Mouse (Mus musculus) left cerebral cortex, adult 8-10 months (tissue): ENCODE data around the gene Trpv6. TPM values are rescaled to one million over a fixed set of nuclear protein-coding genes. Genes with fewer than 3 reads are reported as not detected.

Experiments used
- DNase-seq, 2 experiments: peaks; one replicate each; pipeline ENCODE4 v3.0.0; 2022; ENCODE audit warnings: low spot score in 2 of 2
- total RNA-seq, 4 experiments: library from RNA; stranded (reverse); gene quantifications; 2 replicates each; pipeline ENCODE4 v1.2.4; 2022

The Trpv6 gene
- 1 to 10 TPM; 2.3 to 2.8 (median 2.6) TPM for total RNA-seq

DNA sequence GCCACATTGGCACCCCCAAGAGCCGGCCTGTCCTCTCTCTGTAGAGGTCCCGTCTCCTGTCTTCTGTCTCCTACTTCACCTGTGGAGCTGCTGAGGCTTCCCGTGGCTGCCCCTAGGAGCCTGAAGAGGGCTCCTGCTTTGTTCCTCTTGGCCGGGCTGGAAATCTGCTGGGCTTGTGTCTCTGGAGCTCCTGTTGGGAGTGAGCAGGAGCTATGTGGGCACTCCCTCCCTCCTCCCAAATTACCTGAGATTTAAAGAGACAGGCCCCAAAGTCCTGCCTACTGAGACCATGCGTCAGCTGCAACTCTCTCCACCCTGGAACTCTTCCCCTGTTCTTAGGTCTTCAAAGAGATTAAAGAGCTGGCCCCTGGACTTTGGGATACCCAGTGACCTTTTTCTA is at the start of gene Trpv6:
Trpv6 (minus strand) TSS at position 228 of the 400 bp plus-strand sequence.
- DNase-seq: no peak

- no peak for DNase-seq
Measured at GRCm38 (mm10) chr6:41685596-41685995, 49.4 kb upstream of the Trpv6 start.

- DNase-seq: no peak
Measured at GRCm38 (mm10) chr6:41684911-41685310, 48.7 kb upstream of the Trpv6 start.

GRCm38 (mm10) chr6:41684131-41684530 is 47.9 kb upstream of the Trpv6 start, which contains the start of gene Llcfc1:
TSS of gene Llcfc1 (plus strand) at chr6:41684431.
- DNase-seq: no peak

GRCm38 (mm10) chr6:41681656-41682055 is 45.5 kb upstream of the Trpv6 start:
- DNase-seq: no peak

GRCm38 (mm10) chr6:41680669-41681068 is 44.5 kb upstream of the Trpv6 start, which contains the start of gene Trpv5:
TSS of gene Trpv5 (minus strand) at chr6:41680769.
- no peak for DNase-seq

DNA sequence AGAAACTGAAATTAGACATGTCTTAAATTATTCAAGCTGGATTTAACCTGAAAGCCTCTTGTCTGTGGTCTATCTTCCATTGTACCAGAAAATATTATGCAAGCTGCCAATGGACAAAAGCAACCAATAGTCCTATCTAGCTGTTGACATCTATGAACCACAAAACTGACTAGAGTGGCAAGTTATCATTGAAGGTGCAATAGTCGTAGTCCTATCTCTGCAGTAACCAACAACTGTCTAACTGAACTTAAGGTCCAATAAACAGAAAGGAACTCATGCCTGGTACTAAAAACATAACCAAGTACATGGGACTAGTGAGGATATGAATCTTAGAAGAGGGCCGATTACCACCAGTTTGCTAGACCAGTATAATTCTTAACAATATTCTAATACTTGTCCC is 40.3 kb upstream of the Trpv6 start:
- no peak for DNase-seq

- DNase-seq: no peak
Measured at GRCm38 (mm10) chr6:41662320-41662719, 26.1 kb upstream of the Trpv6 start.

DNA sequence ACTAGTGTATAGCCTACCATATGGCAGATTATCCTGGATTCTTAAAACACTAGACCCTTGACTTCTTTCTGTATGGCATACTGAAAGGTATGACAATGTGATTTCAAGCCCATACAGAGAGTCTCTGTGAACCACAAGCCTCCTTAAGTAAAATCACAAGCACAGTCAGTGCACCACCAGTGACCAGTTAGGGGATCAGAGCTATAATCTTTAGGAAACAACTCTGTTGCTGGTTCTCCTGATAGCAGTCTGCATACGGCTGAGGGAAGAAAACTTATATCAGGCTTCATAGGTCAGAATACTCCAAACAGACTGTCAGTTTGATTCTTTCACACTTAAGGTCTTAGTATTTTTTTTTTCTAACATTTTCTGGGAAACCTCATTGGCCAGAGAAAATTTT is 22.3 kb upstream of the Trpv6 start:
- DNase-seq: no peak

DNA sequence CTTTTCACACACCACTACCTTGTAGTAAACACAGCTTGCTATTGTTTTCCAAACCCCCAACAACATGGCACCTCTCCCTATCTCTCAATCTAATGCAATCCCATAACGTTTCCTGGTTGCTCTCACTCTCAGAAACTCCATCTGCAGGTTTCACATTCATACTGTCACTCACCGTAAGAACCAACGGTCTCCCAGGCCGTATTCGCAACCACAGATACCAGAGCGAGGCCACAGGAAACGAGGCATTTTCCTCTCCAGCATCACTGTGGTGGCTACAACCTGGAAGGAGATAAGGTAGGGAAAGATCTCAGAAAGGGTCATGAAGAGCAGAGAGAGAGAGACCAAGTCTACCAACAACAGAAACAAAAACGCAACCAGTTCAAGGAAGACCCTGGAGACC is 18.4 kb upstream of the Trpv6 start:
- no peak for DNase-seq

DNA sequence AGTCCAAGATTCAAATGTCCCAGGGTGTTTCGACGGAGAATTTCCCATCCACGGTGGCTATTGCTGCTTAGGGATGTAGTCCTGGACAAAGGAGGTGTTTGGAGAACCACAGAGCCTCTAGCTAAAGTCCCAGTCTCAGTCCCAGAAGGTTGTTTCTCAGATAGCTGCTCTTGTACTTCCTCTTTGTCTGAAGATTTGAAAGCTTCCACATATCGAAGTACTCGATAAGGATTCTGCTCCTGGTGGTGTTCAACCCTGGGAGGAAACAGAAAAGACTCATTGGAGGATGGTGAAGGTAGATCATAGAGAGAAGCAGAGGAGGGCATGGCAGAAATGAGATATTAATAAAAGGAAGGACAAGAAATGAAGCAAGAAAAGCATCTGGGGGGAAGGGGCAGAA is 17.0 kb upstream of the Trpv6 start:
- DNase-seq: no peak

GRCm38 (mm10) chr6:41646672-41647071 is 10.5 kb upstream of the Trpv6 start:
- DNase-seq: no peak

DNA sequence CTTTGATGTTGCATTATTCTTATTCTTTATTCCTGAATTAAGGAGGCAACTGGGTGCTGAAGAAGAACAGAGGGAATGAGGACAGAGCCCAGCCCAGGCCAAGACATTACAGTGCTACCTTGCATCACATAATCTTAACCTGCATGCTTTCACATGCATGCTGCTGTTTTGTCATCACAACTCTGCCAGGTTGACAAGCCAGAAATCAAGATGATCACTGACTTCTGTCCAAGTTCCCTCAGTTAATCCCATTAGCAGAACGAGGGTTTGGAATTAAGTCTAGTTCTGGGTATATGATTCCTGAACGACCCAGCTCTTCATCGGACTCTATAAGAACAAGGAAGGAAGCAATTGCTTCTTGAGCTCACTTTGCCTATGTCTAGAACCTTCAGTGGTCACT is 10.0 kb upstream of the Trpv6 start:
- no peak for DNase-seq

GRCm38 (mm10) chr6:41643227-41643626 is 7.0 kb upstream of the Trpv6 start:
- no peak for DNase-seq

- DNase-seq: no peak
Measured at GRCm38 (mm10) chr6:41642765-41643164, 6.6 kb upstream of the Trpv6 start.

DNA sequence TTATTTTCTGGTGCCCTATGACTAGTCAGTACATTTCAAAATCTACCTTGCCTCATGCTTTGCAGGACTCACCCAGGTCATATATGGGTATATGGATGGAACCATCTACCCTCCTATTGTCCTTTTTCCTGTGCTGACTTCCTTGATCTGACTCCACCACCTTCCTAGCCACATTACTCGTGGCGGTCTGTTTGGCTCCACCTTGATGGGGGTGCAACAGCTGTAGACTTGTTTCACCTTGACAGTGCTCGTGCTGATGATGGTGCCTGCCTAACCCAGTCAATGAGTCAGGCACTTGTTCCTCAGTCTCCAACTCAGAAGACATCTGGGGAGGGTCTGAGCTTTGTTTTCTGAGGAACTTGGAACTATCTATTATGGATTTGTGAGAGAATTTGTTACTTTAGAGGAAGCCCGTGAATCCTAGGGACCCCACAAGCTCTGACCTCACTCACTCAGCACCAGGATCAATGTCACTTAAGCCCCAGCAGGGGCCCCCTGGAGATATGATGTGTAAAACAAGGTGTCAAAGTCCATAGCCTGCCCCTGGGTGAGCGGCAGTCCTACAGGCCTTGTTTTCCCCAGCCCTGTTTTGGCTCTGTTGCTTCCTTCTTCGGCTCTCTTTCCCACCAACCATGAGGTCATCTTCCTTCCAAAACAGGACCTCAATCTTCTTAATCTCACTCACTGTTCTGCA is 5.1 kb upstream of the Trpv6 start:
- no peak for DNase-seq

DNA sequence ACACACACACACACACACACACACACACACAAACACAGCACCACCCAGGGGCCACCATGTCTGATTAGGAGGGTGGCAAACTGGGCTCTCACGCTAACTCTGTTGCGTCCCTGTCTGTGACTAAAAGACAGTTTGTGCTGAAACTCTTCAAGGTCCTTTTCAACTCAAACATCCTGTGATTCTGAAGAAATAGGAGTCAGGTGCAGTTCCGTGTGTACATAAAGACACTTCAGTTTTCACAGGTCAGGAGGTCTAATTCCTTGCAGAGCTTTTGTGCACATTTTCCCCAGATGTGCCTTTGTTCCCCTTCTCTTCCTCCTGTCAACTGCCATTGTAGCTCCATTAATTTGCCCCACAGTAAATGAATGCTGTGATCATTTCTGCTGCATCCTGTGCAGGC is 4.2 kb upstream of the Trpv6 start:
- DNase-seq: no peak

- DNase-seq: no peak
Measured at GRCm38 (mm10) chr6:41637927-41638506, 1.8 kb upstream of the Trpv6 start.

GRCm38 (mm10) chr6:41637393-41637792 is 1.2 kb upstream of the Trpv6 start:
- no peak for DNase-seq

DNA sequence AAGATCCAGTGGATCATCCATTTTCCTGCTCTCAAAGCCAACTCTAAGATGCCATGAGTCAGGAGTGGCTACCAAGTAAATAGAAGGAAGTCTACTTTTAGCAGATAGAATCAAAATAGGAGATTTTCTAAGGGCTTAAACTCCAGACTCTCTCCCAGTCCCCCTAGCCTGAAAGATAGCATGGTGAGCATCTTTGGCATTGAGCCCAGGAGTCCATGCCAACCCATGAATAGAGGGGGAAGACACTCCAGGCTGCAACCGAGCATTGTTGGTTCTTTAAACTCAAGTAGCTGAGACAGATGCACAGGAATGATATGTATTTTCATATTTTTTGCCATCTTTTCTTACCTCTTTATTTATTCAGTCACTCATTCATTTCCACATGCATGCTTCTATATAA is 994 bp downstream of the Trpv6 start:
- no peak for DNase-seq

GRCm38 (mm10) chr6:41631549-41631948 is 4.7 kb downstream of the Trpv6 start:
- no peak for DNase-seq

GRCm38 (mm10) chr6:41630791-41631190 is 5.4 kb downstream of the Trpv6 start:
- no peak for DNase-seq

GRCm38 (mm10) chr6:41628180-41628579 is 8.0 kb downstream of the Trpv6 start:
- no peak for DNase-seq
